Mouse (Mus musculus): ENCODE data around the gene Colgalt1. TPM values are rescaled to one million over a fixed set of nuclear protein-coding genes. Genes with fewer than 3 reads are reported as not detected.

The Colgalt1 gene
- polyA plus RNA-seq, 1 experiment from 2014 or later = 107 TPM

DNA sequence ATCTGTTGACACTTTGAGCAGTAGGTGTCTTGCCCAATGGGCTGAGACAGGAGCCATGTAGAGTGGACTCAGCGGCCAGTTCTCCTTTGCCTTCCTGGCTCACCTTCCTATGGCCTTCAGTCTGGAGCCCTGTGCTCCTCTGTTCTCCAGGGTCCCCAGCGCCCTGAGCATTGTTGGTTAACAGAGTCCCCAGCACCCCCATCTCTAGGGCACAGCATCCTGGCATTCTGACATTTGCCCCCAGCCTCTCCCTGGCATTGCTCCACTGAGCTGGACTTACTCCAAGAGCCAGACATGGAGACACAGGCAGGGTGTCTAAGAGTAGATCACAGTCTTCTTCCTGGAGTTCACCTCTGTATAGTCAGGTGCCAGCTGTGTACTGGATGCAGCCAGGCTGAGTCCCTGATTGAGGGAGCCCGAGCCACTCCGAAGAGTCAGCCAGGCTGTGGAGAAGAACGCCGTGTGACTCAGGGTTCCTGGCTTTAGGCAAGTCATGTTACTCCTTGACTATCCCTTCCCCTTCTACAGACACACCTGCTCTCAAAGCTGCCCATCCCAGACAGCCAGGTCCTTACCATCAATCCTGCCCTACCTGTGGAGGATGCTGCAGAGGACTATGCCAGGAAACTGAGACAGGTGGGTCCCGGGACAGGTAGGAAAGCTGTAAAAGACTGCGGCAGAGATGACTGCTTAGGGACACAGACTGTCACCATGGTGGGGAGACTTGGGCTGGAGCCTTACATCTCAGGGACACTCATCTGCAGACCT lies 17.1 kb upstream of the Colgalt1 start:
- H3K4me2 ChIP-seq (ENCODE audit: low read depth, low read length) = no peak overlapping the region

DNA sequence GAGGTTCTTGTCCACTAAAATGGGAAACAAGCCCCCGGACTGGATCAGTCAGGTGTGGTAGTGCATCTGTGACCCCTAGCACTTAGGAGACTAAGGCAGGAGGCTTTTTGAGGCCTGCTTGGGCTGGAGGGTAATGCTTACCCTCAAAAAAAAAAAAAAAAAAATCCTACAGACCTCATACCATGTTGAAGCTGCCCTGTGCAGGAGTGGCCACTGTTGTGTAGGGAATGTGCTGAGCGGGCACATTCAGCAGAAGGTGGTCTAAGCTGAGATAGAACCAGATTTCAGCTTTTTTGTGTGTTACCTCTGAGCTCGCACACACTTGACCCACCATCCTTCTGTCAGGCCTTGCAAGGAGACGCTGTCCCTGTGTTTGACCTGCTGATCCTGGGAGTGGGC lies 16.5 kb upstream of the Colgalt1 start:
- Histone ChIP-seq H3K4me2 (ENCODE audit: low read depth, low read length) (no peak overlapping the region), H3K9ac (ENCODE audit: low read depth, low read length) (no peak overlapping the region; the same call in 1 of the 2 replicates), H3K27me3 (replicated peaks; ENCODE audit: control insufficient read depth, insufficient read depth, low read length) (no peaks in the 10 kb centered on the region), H3K36me3 (ENCODE audit: control insufficient read depth, insufficient read depth, low read length) (peaks cover 10% of the 10 kb centered on the region; the same call in 1 of the 2 replicates), H3K9me3 (ENCODE audit: control insufficient read depth, low read length) (no peaks in the 10 kb centered on the region), H3K4me1 (ENCODE audit: control insufficient read depth, insufficient read depth, low read length) (peaks cover 13% of the 10 kb centered on the region), H3K27ac (replicated peaks; ENCODE audit: low read depth, low read length) (no peak overlapping the region), H3K4me3 (ENCODE audit: low read depth, low read length) (no peak overlapping the region)
- ATAC-seq (ENCODE audit: low read depth) = no peak
- WGBS = 91% methylated on average over 4 of the region's 4 CpGs
- DNase-seq (ENCODE audit: low spot score) = no peak

More for the DNA sequence above, 17.1 kb upstream of the Colgalt1 start:
- no peak overlapping the region for H3K4me3 ChIP-seq (ENCODE audit: low read depth, low read length)
- no peak for ATAC-seq (ENCODE audit: low read depth)
- H3K9ac ChIP-seq (ENCODE audit: low read depth, low read length) = no peak overlapping the region
- peaks cover 10% of the 10 kb centered on the region; the same call in 1 of the 2 replicates for H3K36me3 ChIP-seq (ENCODE audit: control insufficient read depth, insufficient read depth, low read length)
- 97% methylated on average over 8 of the region's 8 CpGs for whole genome bisulfite sequencing
- peaks cover 13% of the 10 kb centered on the region for H3K4me1 ChIP-seq (ENCODE audit: control insufficient read depth, insufficient read depth, low read length)
- H3K27ac ChIP-seq (replicated peaks; ENCODE audit: low read depth, low read length) = no peak overlapping the region
- H3K27me3 ChIP-seq (replicated peaks; ENCODE audit: control insufficient read depth, insufficient read depth, low read length) = no peaks in the 10 kb centered on the region
- H3K9me3 ChIP-seq (ENCODE audit: control insufficient read depth, low read length) = no peaks in the 10 kb centered on the region
- DNase-seq (ENCODE audit: low spot score) = no peak

DNA sequence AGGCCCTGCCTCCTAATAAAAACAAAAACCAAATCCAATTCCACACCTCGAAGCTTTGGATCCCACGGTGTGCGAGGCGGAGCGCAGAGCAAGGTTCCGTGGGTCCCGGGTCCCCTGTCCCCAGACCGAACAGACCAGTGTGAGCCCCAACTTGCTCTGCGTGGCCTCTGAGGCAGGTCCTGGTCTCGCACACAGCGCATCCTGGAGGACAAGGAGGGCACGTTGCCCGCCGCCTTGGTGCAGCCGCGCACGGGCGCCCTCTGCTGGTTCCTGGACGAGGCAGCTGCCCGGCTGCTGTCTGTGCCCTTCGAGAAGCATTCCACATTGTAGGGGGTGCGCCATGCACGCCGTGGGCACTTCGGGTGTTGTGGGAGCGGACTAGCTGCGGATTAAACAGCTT lies 14.9 kb upstream of the Colgalt1 start:
- Histone ChIP-seq H3K9me3 (ENCODE audit: control insufficient read depth, low read length) (no peaks in the 10 kb centered on the region), H3K4me3 (ENCODE audit: low read depth, low read length) (no peak overlapping the region), H3K4me2 (ENCODE audit: low read depth, low read length) (peak overlapping the region; percentile 13; the same call in 1 of the 2 replicates), H3K4me1 (ENCODE audit: control insufficient read depth, insufficient read depth, low read length) (peaks cover 12% of the 10 kb centered on the region), H3K27me3 (replicated peaks; ENCODE audit: control insufficient read depth, insufficient read depth, low read length) (peaks cover 4% of the 10 kb centered on the region), H3K9ac (ENCODE audit: low read depth, low read length) (0 out of 2 replicates have a peak overlapping the region, but pooled peaks have one; percentile 9), H3K27ac (replicated peaks; ENCODE audit: low read depth, low read length) (no peak overlapping the region), H3K36me3 (ENCODE audit: control insufficient read depth, insufficient read depth, low read length) (peaks cover 10% of the 10 kb centered on the region; the same call in 1 of the 2 replicates)
- WGBS = 9% methylated on average over 27 of the region's 27 CpGs
- peak; percentile 85 for DNase-seq (ENCODE audit: low spot score)
- ATAC-seq (ENCODE audit: low read depth) = peak; percentile 26

DNA sequence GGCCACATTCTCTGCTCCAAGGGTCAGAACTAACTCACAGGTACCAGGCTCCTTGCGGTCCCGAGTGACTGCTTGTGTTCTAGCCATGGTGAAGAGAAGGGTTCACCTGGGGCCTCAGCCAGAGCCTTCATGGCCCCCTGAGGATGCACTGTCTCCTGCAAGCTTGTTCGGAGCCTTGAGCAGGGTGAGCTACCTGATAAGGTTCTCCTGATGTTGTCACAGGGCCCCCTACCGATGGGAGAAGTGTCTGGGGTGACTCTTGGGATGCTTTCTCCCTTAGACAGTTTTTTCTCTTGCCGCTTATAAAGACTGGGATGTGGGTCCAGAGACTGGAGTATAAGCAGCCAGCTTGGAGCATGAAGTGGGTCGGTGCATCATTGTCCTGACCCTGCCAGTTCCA lies 14.4 kb upstream of the Colgalt1 start:
- H3K36me3 ChIP-seq (ENCODE audit: control insufficient read depth, insufficient read depth, low read length) = peaks cover 10% of the 10 kb centered on the region; the same call in 1 of the 2 replicates
- H3K4me2 ChIP-seq (ENCODE audit: low read depth, low read length) = no peak overlapping the region
- WGBS = 65% methylated on average over 6 of the region's 6 CpGs
- no peak overlapping the region for H3K4me3 ChIP-seq (ENCODE audit: low read depth, low read length)
- peaks cover 8% of the 10 kb centered on the region for H3K4me1 ChIP-seq (ENCODE audit: control insufficient read depth, insufficient read depth, low read length)
- ATAC-seq (ENCODE audit: low read depth) (no peak), DNase-seq (ENCODE audit: low spot score) (no peak)
- peaks cover 5% of the 10 kb centered on the region for H3K27me3 ChIP-seq (replicated peaks; ENCODE audit: control insufficient read depth, insufficient read depth, low read length)
- no peaks in the 10 kb centered on the region for H3K9me3 ChIP-seq (ENCODE audit: control insufficient read depth, low read length)
- 0 out of 2 replicates have a peak overlapping the region, but pooled peaks have one; percentile 9 for H3K9ac ChIP-seq (ENCODE audit: low read depth, low read length)
- H3K27ac ChIP-seq (replicated peaks; ENCODE audit: low read depth, low read length) = no peak overlapping the region

DNA sequence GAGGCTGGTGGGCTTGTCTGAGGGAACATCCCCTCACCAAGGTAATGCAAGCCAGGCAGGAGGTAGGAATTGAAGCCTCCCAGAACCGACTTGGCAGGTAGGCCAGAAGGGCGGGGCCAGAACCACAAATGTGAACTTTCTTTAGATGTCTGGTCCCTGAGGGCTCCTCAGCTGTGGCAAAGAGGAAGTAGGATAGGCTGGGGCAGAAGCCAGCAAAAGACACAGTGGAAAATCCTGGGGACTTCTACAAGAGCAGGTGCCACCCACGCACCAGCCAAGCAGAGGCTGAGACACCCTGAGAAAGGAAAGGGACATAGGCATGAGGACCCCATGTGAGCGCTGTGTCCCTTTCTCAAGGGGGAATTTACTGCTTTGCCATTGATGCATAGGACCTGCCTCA lies 14.0 kb upstream of the Colgalt1 start:
- Histone ChIP-seq H3K27me3 (replicated peaks; ENCODE audit: control insufficient read depth, insufficient read depth, low read length) (peaks cover 9% of the 10 kb centered on the region), H3K4me1 (ENCODE audit: control insufficient read depth, insufficient read depth, low read length) (peaks cover 8% of the 10 kb centered on the region), H3K9ac (ENCODE audit: low read depth, low read length) (no peak overlapping the region), H3K4me2 (ENCODE audit: low read depth, low read length) (no peak overlapping the region), H3K9me3 (ENCODE audit: control insufficient read depth, low read length) (no peaks in the 10 kb centered on the region), H3K4me3 (ENCODE audit: low read depth, low read length) (no peak overlapping the region), H3K36me3 (ENCODE audit: control insufficient read depth, insufficient read depth, low read length) (peaks cover 10% of the 10 kb centered on the region; the same call in 1 of the 2 replicates), H3K27ac (replicated peaks; ENCODE audit: low read depth, low read length) (no peak overlapping the region)
- 81% methylated on average over 4 of the region's 4 CpGs for WGBS
- DNase-seq (ENCODE audit: low spot score) = peak; percentile 27
- ATAC-seq (ENCODE audit: low read depth) = no peak

DNA sequence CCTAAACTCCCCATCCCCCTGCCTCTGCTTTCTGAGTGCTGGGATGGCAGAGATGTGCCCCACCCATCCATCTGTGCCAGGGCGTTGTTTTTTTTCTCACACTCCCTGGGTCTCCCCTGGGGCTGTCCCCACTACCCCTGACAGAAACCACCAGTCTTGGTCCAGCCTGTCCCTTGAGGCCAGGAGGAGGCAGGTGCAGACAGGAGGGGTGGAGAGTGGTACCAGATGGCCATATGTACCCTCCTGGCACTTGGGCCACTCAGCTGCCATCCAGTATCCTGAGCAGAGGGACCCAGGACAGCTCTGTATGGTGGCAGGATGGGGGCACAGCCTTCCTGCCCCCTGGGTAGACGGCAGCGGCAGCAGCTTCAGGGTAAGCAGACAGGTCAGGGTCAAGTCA lies 13.3 kb upstream of the Colgalt1 start, which contains the start of gene Fam129c:
Fam129c (plus strand) TSS at position 198 of the 400 bp plus-strand sequence.
- Histone ChIP-seq H3K27me3 (replicated peaks; ENCODE audit: control insufficient read depth, insufficient read depth, low read length) (peaks cover 15% of the 10 kb centered on the region), H3K4me2 (ENCODE audit: low read depth, low read length) (no peak within 1 kb of the TSS), H3K4me3 (ENCODE audit: low read depth, low read length) (no peak within 1 kb of the TSS), H3K36me3 (ENCODE audit: control insufficient read depth, insufficient read depth, low read length) (peaks cover 10% of the 10 kb centered on the region; the same call in 1 of the 2 replicates), H3K9me3 (ENCODE audit: control insufficient read depth, low read length) (no peaks in the 10 kb centered on the region), H3K27ac (replicated peaks; ENCODE audit: low read depth, low read length) (no peak within 1 kb of the TSS), H3K9ac (ENCODE audit: low read depth, low read length) (no peak within 1 kb of the TSS), H3K4me1 (ENCODE audit: control insufficient read depth, insufficient read depth, low read length) (peaks cover 8% of the 10 kb centered on the region)
- ATAC-seq (ENCODE audit: low read depth) (no peak), DNase-seq (ENCODE audit: low spot score) (no peak)
- 79% methylated on average over 3 of the region's 3 CpGs for WGBS

DNA sequence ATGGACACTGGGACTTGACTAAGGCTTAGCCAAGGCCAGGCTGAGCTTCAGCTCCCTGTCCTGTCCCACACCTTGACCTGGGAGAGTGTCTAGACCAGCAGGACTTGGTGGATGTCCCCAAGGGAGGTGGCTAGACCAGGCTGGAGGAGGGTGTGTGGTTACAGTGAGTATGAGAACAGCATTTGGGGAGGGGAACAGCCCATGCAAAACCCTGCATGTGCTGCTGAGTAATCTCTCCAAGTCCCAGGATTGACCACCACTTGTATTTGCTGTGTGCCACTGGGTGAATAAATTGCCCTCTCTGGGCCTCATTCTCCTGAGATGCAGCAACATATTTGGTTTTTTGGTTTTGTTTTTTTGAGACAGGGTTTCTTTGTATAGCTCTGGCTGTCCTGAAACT lies 12.4 kb upstream of the Colgalt1 start:
- Histone ChIP-seq H3K27me3 (replicated peaks; ENCODE audit: control insufficient read depth, insufficient read depth, low read length) (peaks cover 17% of the 10 kb centered on the region), H3K4me1 (ENCODE audit: control insufficient read depth, insufficient read depth, low read length) (peaks cover 4% of the 10 kb centered on the region; the same call in 1 of the 2 replicates), H3K27ac (replicated peaks; ENCODE audit: low read depth, low read length) (no peak overlapping the region), H3K9ac (ENCODE audit: low read depth, low read length) (no peak overlapping the region), H3K4me2 (ENCODE audit: low read depth, low read length) (no peak overlapping the region), H3K9me3 (ENCODE audit: control insufficient read depth, low read length) (no peaks in the 10 kb centered on the region), H3K36me3 (ENCODE audit: control insufficient read depth, insufficient read depth, low read length) (peaks cover 10% of the 10 kb centered on the region; the same call in 1 of the 2 replicates), H3K4me3 (ENCODE audit: low read depth, low read length) (no peak overlapping the region)
- DNase-seq (ENCODE audit: low spot score) (no peak), ATAC-seq (ENCODE audit: low read depth) (no peak)

GRCm38 (mm10) chr8:71598841-71599240 lies 12.0 kb upstream of the Colgalt1 start:
- Histone ChIP-seq H3K27me3 (replicated peaks; ENCODE audit: control insufficient read depth, insufficient read depth, low read length) (peaks cover 17% of the 10 kb centered on the region), H3K4me3 (ENCODE audit: low read depth, low read length) (no peak overlapping the region), H3K4me2 (ENCODE audit: low read depth, low read length) (no peak overlapping the region), H3K36me3 (ENCODE audit: control insufficient read depth, insufficient read depth, low read length) (peaks cover 10% of the 10 kb centered on the region; the same call in 1 of the 2 replicates), H3K9ac (ENCODE audit: low read depth, low read length) (no peak overlapping the region), H3K4me1 (ENCODE audit: control insufficient read depth, insufficient read depth, low read length) (peaks cover 4% of the 10 kb centered on the region; the same call in 1 of the 2 replicates), H3K9me3 (ENCODE audit: control insufficient read depth, low read length) (no peaks in the 10 kb centered on the region), H3K27ac (replicated peaks; ENCODE audit: low read depth, low read length) (no peak overlapping the region)
- ATAC-seq (ENCODE audit: low read depth) (no peak), DNase-seq (ENCODE audit: low spot score) (no peak)
- WGBS = 78% methylated on average over 5 of the region's 5 CpGs

Data from embryonic facial prominence, embryonic 14.5 days (tissue).